Comparison of ENCODE assay signal across 8 mouse cellular contexts in the genomic region with DNA sequence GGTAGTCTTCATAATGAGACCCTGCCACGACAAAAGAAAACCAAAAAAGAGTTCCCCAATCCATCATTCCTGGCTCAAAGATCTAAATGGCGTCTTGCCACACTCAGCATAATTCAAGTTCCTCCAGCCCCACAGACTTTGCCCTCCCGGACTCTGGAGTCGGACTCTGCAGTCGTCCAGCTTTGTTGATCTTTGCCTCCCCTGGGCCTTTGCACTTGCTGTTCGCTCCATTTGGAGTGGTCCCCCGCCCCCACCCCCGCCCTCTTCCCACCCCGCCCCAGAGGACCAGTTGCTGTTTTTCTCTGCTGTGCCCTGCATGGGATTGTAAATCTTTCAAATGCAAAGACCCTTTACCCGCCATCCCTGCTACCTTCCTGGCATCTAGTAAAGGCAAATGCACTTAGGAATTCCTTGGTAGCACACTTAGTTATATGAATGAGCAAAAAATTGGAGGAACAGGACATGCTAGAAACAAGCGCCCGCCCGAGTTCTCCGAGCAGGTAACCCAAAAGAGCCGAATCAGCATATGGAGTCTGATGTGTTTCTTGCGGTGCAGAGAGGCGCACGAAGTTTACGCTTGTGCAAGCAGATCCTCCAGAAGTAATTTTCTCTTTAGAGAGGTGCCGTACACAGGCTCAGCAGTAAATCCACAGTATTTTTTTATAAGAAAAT. TPM values are rescaled to one million over a fixed set of nuclear protein-coding genes. Genes with fewer than 3 reads are reported as not detected.
DNase-seq lines count a peak whose midpoint lies in the region; ATAC-seq lines count a peak whose summit lies in the region.

No protein-coding gene starts in this region.

- no peaks in the 10 kb centered on the region for H3K9me3 ChIP-seq in forebrain, embryonic 10.5 days
- H3K9me3 ChIP-seq in kidney, embryonic 14.5 days (ENCODE audit: control insufficient read depth, low read length): no peaks in the 10 kb centered on the region
- H3K9me3 ChIP-seq in midbrain, embryonic 12.5 days: no peaks in the 10 kb centered on the region

- peak overlapping the region; percentile 62 for H3K27ac ChIP-seq in forebrain, embryonic 10.5 days
- H3K27ac ChIP-seq in kidney, embryonic 14.5 days (ENCODE audit: low read depth, low read length): no peak overlapping the region
- H3K27ac ChIP-seq in midbrain, embryonic 12.5 days (replicated peaks): no peak overlapping the region

- H3K27me3 ChIP-seq in forebrain, embryonic 10.5 days (ENCODE audit: poor library complexity, severe bottlenecking): peaks cover 25% of the 10 kb centered on the region
- H3K27me3 ChIP-seq in kidney, embryonic 14.5 days (ENCODE audit: control insufficient read depth, insufficient read depth, low read length): no peaks in the 10 kb centered on the region
- no peaks in the 10 kb centered on the region for H3K27me3 ChIP-seq in midbrain, embryonic 12.5 days

- H3K4me2 ChIP-seq in kidney, embryonic 14.5 days (replicated peaks; ENCODE audit: low read depth, low read length): peak overlapping the region; percentile 39
- H3K4me2 ChIP-seq in midbrain, embryonic 12.5 days (replicated peaks): peak overlapping the region; percentile 46

- peak; percentile 55 for ATAC-seq in kidney, embryonic 14.5 days (ENCODE audit: low FRiP score, low TSS enrichment)
- no peak for ATAC-seq in midbrain, embryonic 12.5 days (ENCODE audit: low FRiP score, low read depth)

- no peaks in the 10 kb centered on the region for H3K36me3 ChIP-seq in forebrain, embryonic 10.5 days (replicated peaks)
- no peaks in the 10 kb centered on the region for H3K36me3 ChIP-seq in kidney, embryonic 14.5 days (ENCODE audit: control insufficient read depth, insufficient read depth, low read length)
- no peaks in the 10 kb centered on the region for H3K36me3 ChIP-seq in midbrain, embryonic 12.5 days

- peak overlapping the region; percentile 38 for H3K4me3 ChIP-seq in forebrain, embryonic 10.5 days
- peak overlapping the region; percentile 14; the same call in 1 of the 2 replicates for H3K4me3 ChIP-seq in kidney, embryonic 14.5 days (ENCODE audit: low read length)
- peak overlapping the region; percentile 20; the same call in 1 of the 2 replicates for H3K4me3 ChIP-seq in midbrain, embryonic 12.5 days

- peak; percentile 34 for DNase-seq in embryo, embryonic 9.5 days (ENCODE audit: extremely low spot score)
- no peak for DNase-seq in embryo, embryonic 10.5 days (ENCODE audit: low spot score)
- no peak for DNase-seq in forebrain, embryonic 10.5 days (ENCODE audit: extremely low spot score, low spot score)
- no peak for DNase-seq in layer of hippocampus, adult 9-11 months
- DNase-seq in thymus, postnatal 0 days (ENCODE audit: low spot score): no peak
- no peak for DNase-seq in thymus, postnatal 14 days

- H3K4me1 ChIP-seq in forebrain, embryonic 10.5 days: peaks cover 11% of the 10 kb centered on the region
- H3K4me1 ChIP-seq in kidney, embryonic 14.5 days (ENCODE audit: control insufficient read depth, insufficient read depth, low read length): peaks cover 7% of the 10 kb centered on the region; the same call in 1 of the 2 replicates
- 0 out of 2 replicates have a peak, but pooled peaks cover 5% of the 10 kb centered on the region for H3K4me1 ChIP-seq in midbrain, embryonic 12.5 days

- no peak overlapping the region for H3K9ac ChIP-seq in kidney, embryonic 14.5 days (ENCODE audit: low read depth, low read length)
- H3K9ac ChIP-seq in midbrain, embryonic 12.5 days (replicated peaks): no peak overlapping the region

- WGBS in forebrain, embryonic 10.5 days: 42% methylated on average over 20 of the region's 20 CpGs
- 24% methylated on average over 20 of the region's 20 CpGs for WGBS in kidney, embryonic 14.5 days
- 32% methylated on average over 20 of the region's 20 CpGs for WGBS in midbrain, embryonic 12.5 days

RNA-seq across cellular contexts. Expression of a gene that starts 54.9 kb away (rescaled TPM):
- 24.7 and 27.8 TPM in 2 replicates for polyA plus RNA-seq in forebrain, embryonic 10.5 days (2016; fragmentation: Nextera tagmentation; extraction: Ambion mirVana)
- 20.0 and 26.1 TPM in 2 replicates for polyA plus RNA-seq in kidney, embryonic 14.5 days (2014; fragmentation: Nextera tagmentation; extraction: Ambion mirVana)
- 33.9 and 36.5 TPM in 2 replicates for polyA plus RNA-seq in midbrain, embryonic 12.5 days (2016; fragmentation: Nextera tagmentation; extraction: Ambion mirVana)
- 18.0 and 19.5 TPM in 2 replicates for polyA plus RNA-seq in thymus, postnatal 0 days (2015; fragmentation: Nextera tagmentation; extraction: Ambion mirVana)
